Mouse (Mus musculus): ENCODE data around the gene Ttyh3. TPM values are rescaled to one million over a fixed set of nuclear protein-coding genes. Genes with fewer than 3 reads are reported as not detected.
A peak's percentile ranks its signal among the peaks of the same experiment; 100 is the strongest.

Gene Ttyh3
- polyA plus RNA-seq, 1 experiment, result 34.8 TPM

- H3K4me3 ChIP-seq (replicated peaks; ENCODE audit: control insufficient read depth, low read depth, low read length), result no peak overlapping the region
- TF ChIP-seq CTCF (IDR thresholded peaks at IDR 0.05; ENCODE audit: control insufficient read depth, insufficient read depth, low read length) (no peak), POLR2A (IDR thresholded peaks at IDR 0.05; ENCODE audit: borderline replicate concordance, control insufficient read depth, low read depth, low read length) (no peak)
- 93% methylated on average over 26 of the region's 26 CpGs for WGBS
- H3K27ac ChIP-seq (ENCODE audit: control insufficient read depth, insufficient read depth, low read depth, low read length, poor library complexity), result no peak overlapping the region
- H3K4me1 ChIP-seq (ENCODE audit: control insufficient read depth, insufficient read depth, low read length), result peaks cover 1% of the 10 kb centered on the region; the same call in 1 of the 2 replicates
These were observed 13.8 kb downstream of the Ttyh3 start for GRCm38 (mm10) chr5:140634798-140635722.

GRCm38 (mm10) chr5:140633432-140633831 lies 15.4 kb downstream of the Ttyh3 start:
- H3K27ac ChIP-seq (ENCODE audit: control insufficient read depth, insufficient read depth, low read depth, low read length, poor library complexity), result no peak overlapping the region
- peaks cover 1% of the 10 kb centered on the region; the same call in 1 of the 2 replicates for H3K4me1 ChIP-seq (ENCODE audit: control insufficient read depth, insufficient read depth, low read length)
- H3K4me3 ChIP-seq (replicated peaks; ENCODE audit: control insufficient read depth, low read depth, low read length), result no peak overlapping the region
- no peak for TF ChIP-seq CTCF (IDR thresholded peaks at IDR 0.05; ENCODE audit: control insufficient read depth, insufficient read depth, low read length)
- no peak for TF ChIP-seq POLR2A (IDR thresholded peaks at IDR 0.05; ENCODE audit: borderline replicate concordance, control insufficient read depth, low read depth, low read length)
- 88% methylated on average over 7 of the region's 7 CpGs for WGBS

- no peak overlapping the region for H3K4me3 ChIP-seq (replicated peaks; ENCODE audit: control insufficient read depth, low read depth, low read length)
- no peak overlapping the region for H3K27ac ChIP-seq (ENCODE audit: control insufficient read depth, insufficient read depth, low read depth, low read length, poor library complexity)
- TF ChIP-seq CTCF (IDR thresholded peaks at IDR 0.05; ENCODE audit: control insufficient read depth, insufficient read depth, low read length) (peak; percentile 84), POLR2A (IDR thresholded peaks at IDR 0.05; ENCODE audit: borderline replicate concordance, control insufficient read depth, low read depth, low read length) (no peak)
- WGBS, result 84% methylated on average over 9 of the region's 9 CpGs
- H3K4me1 ChIP-seq (ENCODE audit: control insufficient read depth, insufficient read depth, low read length), result no peaks in the 10 kb centered on the region; the same call in 1 of the 2 replicates
These were observed 19.8 kb downstream of the Ttyh3 start for GRCm38 (mm10) chr5:140628995-140629394.

GRCm38 (mm10) chr5:140627580-140627979 lies 21.3 kb downstream of the Ttyh3 start:
- no peak overlapping the region for H3K4me3 ChIP-seq (replicated peaks; ENCODE audit: control insufficient read depth, low read depth, low read length)
- no peaks in the 10 kb centered on the region; the same call in 1 of the 2 replicates for H3K4me1 ChIP-seq (ENCODE audit: control insufficient read depth, insufficient read depth, low read length)
- WGBS, result 89% methylated on average over 5 of the region's 5 CpGs
- TF ChIP-seq CTCF (IDR thresholded peaks at IDR 0.05; ENCODE audit: control insufficient read depth, insufficient read depth, low read length) (no peak), POLR2A (IDR thresholded peaks at IDR 0.05; ENCODE audit: borderline replicate concordance, control insufficient read depth, low read depth, low read length) (no peak)
- no peak overlapping the region for H3K27ac ChIP-seq (ENCODE audit: control insufficient read depth, insufficient read depth, low read depth, low read length, poor library complexity)

DNA sequence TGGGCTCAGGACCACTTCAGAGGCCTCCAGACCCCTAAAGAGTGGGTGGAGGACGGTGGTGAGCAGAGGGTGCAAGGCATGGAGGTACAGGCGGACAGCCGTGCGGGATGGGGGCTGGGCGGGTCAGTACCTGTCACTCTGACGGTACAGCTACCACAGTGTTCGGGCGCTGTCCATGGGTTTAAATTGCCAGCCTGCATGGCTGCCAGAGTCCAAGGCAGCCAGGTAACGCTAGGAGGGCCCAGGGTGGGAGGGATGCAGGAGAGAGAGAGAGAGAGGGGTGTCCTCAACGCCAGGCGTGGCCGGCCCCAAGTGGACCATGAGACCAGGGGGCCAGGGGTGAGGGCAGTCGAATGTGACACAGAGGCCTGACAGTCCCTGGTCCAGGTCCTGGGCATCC lies 23.9 kb downstream of the Ttyh3 start:
- no peak overlapping the region for H3K4me3 ChIP-seq (replicated peaks; ENCODE audit: control insufficient read depth, low read depth, low read length)
- no peak for TF ChIP-seq POLR2A (IDR thresholded peaks at IDR 0.05; ENCODE audit: borderline replicate concordance, control insufficient read depth, low read depth, low read length)
- no peak for TF ChIP-seq CTCF (IDR thresholded peaks at IDR 0.05; ENCODE audit: control insufficient read depth, insufficient read depth, low read length)
- H3K27ac ChIP-seq (ENCODE audit: control insufficient read depth, insufficient read depth, low read depth, low read length, poor library complexity), result no peak overlapping the region
- WGBS, result 94% methylated on average over 13 of the region's 13 CpGs
- no peaks in the 10 kb centered on the region; the same call in 1 of the 2 replicates for H3K4me1 ChIP-seq (ENCODE audit: control insufficient read depth, insufficient read depth, low read length)

DNA sequence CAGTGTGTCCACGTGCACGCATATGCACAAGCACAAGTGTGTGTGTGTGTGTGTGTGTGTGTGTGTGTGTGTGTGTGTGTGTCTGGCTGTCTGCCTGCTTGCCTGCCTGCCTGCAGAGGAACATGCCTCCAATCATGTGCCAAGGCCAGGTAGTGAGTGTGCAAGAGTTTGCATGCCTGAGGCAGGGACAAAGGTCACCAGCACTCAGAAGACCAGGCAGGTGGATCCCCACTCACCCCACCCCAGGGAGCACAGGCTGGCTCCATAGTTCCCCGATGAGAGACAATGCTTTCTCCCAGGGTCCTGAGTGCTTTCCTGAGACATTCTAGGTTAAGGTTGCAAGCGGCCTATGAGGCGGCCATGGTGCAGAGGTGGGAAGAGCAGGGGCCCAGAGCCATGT lies 24.6 kb downstream of the Ttyh3 start:
- Histone ChIP-seq H3K4me3 (replicated peaks; ENCODE audit: control insufficient read depth, low read depth, low read length) (no peak overlapping the region), H3K4me1 (ENCODE audit: control insufficient read depth, insufficient read depth, low read length) (no peaks in the 10 kb centered on the region; the same call in 1 of the 2 replicates), H3K27ac (ENCODE audit: control insufficient read depth, insufficient read depth, low read depth, low read length, poor library complexity) (no peak overlapping the region)
- 80% methylated on average over 5 of the region's 5 CpGs for WGBS
- no peak for TF ChIP-seq CTCF (IDR thresholded peaks at IDR 0.05; ENCODE audit: control insufficient read depth, insufficient read depth, low read length)
- no peak for TF ChIP-seq POLR2A (IDR thresholded peaks at IDR 0.05; ENCODE audit: borderline replicate concordance, control insufficient read depth, low read depth, low read length)

- TF ChIP-seq POLR2A (IDR thresholded peaks at IDR 0.05; ENCODE audit: borderline replicate concordance, control insufficient read depth, low read depth, low read length) (no peak), CTCF (IDR thresholded peaks at IDR 0.05; ENCODE audit: control insufficient read depth, insufficient read depth, low read length) (no peak)
- H3K4me3 ChIP-seq (replicated peaks; ENCODE audit: control insufficient read depth, low read depth, low read length), result no peak overlapping the region
- H3K27ac ChIP-seq (ENCODE audit: control insufficient read depth, insufficient read depth, low read depth, low read length, poor library complexity), result no peak overlapping the region
- 53% methylated on average over 4 of the region's 4 CpGs for whole genome bisulfite sequencing
- H3K4me1 ChIP-seq (ENCODE audit: control insufficient read depth, insufficient read depth, low read length), result no peaks in the 10 kb centered on the region; the same call in 1 of the 2 replicates
These were observed 25.0 kb downstream of the Ttyh3 start for GRCm38 (mm10) chr5:140623791-140624190.

- TF ChIP-seq POLR2A (IDR thresholded peaks at IDR 0.05; ENCODE audit: borderline replicate concordance, control insufficient read depth, low read depth, low read length), result no peak
- WGBS, result 93% methylated on average over 23 of the region's 23 CpGs
- no peak overlapping the region for H3K27ac ChIP-seq (ENCODE audit: control insufficient read depth, insufficient read depth, low read depth, low read length, poor library complexity)
- no peaks in the 10 kb centered on the region; the same call in 1 of the 2 replicates for H3K4me1 ChIP-seq (ENCODE audit: control insufficient read depth, insufficient read depth, low read length)
- no peak overlapping the region for H3K4me3 ChIP-seq (replicated peaks; ENCODE audit: control insufficient read depth, low read depth, low read length)
These were observed 25.7 kb downstream of the Ttyh3 start for GRCm38 (mm10) chr5:140622978-140623670.
